Mouse (Mus musculus): ENCODE results near the gene Elmsan1. TPM values are rescaled to one million over a fixed set of nuclear protein-coding genes. Genes with fewer than 3 reads are reported as not detected.

Elmsan1 gene
- polyA plus RNA-seq, 1 experiment from 2014 or later = 7.7 TPM

DNA sequence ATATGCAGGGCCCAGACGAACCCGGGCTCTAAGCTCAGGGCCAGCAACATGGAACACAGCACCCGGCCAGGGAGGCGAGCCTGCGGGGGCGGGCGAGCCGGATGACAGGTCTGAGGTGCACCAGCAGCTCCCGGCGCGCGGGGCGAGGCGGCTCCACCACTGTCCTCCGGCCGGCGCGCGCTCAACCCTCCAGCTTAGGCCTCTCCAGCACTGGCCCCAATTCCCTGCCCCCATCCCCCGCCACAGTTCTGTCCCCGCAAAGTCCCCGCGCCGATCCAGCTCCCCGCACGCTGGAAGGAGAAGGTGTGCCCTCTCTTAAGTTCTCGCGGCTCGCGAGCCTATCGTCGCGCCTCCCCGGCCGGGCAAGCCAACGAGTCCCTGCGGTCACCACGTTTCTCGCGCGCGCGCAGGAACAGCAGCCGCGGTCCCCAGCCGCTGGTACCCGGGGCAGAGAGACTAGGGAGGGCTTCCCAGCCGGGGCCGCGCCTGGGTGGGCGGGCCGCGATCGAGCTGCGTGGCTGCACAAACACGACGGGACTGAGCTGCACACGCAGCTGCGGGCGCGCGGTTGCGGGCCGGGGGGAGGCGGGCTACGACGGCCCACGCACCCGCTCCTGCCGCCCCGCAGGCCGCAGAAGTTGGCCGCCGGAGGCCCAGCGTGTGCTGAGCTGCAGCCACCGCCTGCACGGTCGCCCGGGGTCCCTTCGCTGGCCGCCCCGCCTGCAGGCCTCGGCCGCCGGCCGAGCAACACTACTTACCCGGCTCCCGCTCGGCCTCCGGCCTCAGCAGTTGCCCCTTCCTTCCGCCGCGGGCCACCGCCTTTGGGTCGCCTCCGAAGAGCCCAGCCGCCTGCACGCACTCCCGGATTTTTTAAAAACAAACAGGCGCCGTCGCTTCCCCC is 25.7 kb downstream of the Elmsan1 start:
- Histone ChIP-seq H3K27ac (replicated peaks) (peak overlapping the region; percentile 97), H3K9ac (peak overlapping the region; percentile 99), H3K4me2 (peak overlapping the region; percentile 84), H3K27me3 (no peaks in the 10 kb centered on the region), H3K9me3 (replicated peaks) (no peaks in the 10 kb centered on the region), H3K36me3 (replicated peaks) (peaks cover 20% of the 10 kb centered on the region), H3K4me3 (replicated peaks) (peak overlapping the region; percentile 94), H3K4me1 (replicated peaks) (peaks cover 83% of the 10 kb centered on the region)
- under 1% methylated on average over 97 of the region's 102 CpGs for WGBS (ENCODE audit: insufficient replicate concordance)
- ATAC-seq (ENCODE audit: insufficient read depth) = peak; percentile 41

DNA sequence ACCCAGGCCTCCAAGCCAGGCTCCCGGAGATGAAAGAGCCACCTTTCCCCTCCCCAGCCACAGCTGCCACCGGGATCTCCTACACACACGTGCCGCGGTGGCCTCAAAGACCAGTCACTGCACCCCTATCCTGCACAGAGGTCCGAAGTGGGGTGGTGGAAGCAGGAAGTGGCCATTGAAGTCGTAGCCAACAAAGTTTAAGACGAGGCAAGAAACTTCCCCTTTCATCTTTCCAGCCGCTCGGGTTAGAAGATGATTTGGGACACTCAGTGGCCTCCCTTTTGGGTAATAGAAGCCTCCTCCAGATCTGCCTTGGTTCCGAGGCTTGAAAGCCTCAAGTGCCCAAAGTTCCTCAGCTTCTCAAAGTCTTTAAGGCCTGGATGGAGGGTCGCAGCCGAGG is 26.4 kb downstream of the Elmsan1 start:
- Histone ChIP-seq H3K4me3 (replicated peaks) (peak overlapping the region; percentile 94), H3K9me3 (replicated peaks) (no peaks in the 10 kb centered on the region), H3K27me3 (no peaks in the 10 kb centered on the region), H3K27ac (replicated peaks) (peak overlapping the region; percentile 97), H3K4me2 (peak overlapping the region; percentile 84), H3K36me3 (replicated peaks) (peaks cover 27% of the 10 kb centered on the region), H3K4me1 (replicated peaks) (peaks cover 83% of the 10 kb centered on the region), H3K9ac (peak overlapping the region; percentile 99)
- ATAC-seq (ENCODE audit: insufficient read depth) = peak; percentile 13; the same call in 1 of the 2 replicates
- 1% methylated on average over 13 of the region's 13 CpGs for WGBS (ENCODE audit: insufficient replicate concordance)

DNA sequence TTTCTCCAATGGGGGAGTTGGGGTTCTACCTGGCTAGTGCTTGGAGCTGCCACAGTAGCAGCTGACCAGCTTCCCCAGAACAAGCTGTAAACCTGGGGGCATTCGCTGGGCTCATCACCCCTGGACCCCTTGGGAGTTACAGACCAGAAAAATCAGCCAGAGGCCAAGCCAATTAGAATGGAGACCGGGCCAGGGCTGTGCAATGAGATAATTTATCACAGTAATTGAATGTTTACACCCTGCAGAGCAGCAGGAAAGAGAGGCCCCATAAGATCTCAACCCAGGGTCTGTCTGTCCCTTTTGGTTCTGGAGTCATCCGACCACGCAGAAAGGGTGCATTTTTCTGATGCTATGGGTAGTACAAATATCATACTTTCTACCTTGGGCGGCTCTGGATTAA is 26.9 kb downstream of the Elmsan1 start:
- H3K27ac ChIP-seq (replicated peaks) = peak overlapping the region; percentile 97
- WGBS (ENCODE audit: insufficient replicate concordance) = 10% methylated on average over 5 of the region's 5 CpGs
- H3K36me3 ChIP-seq (replicated peaks) = peaks cover 32% of the 10 kb centered on the region
- peak; percentile 39 for ATAC-seq (ENCODE audit: insufficient read depth)
- peak overlapping the region; percentile 84 for H3K4me2 ChIP-seq
- H3K4me3 ChIP-seq (replicated peaks) = peak overlapping the region; percentile 94
- H3K27me3 ChIP-seq = no peaks in the 10 kb centered on the region
- peak overlapping the region; percentile 99 for H3K9ac ChIP-seq
- H3K9me3 ChIP-seq (replicated peaks) = no peaks in the 10 kb centered on the region; the same call in 1 of the 2 replicates
- H3K4me1 ChIP-seq (replicated peaks) = peaks cover 84% of the 10 kb centered on the region

DNA sequence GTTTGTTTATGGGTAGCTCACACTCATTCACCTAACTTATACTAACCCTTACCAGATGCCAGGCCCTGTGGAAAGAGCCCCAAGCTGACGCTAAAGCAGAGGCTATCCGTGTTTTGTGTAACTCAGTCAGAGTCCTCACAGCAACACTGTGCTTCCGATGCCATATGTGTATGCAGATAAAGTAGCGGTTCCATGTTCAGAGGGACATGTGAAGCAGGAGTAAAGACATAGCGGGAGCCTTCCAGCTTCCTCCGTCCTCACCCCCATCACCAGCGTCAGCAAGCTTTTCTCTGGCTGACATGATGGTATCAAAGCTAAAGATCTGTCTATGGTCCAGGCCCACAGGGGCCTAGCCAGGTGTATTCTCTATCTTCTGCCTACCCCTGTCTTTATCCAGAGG is 27.5 kb downstream of the Elmsan1 start:
- Histone ChIP-seq H3K4me1 (replicated peaks) (peaks cover 84% of the 10 kb centered on the region), H3K4me3 (replicated peaks) (peak overlapping the region; percentile 94), H3K9me3 (replicated peaks) (no peaks in the 10 kb centered on the region; the same call in 1 of the 2 replicates), H3K4me2 (peak overlapping the region; percentile 84), H3K27ac (replicated peaks) (peak overlapping the region; percentile 97), H3K27me3 (no peaks in the 10 kb centered on the region), H3K9ac (peak overlapping the region; percentile 99), H3K36me3 (replicated peaks) (peaks cover 38% of the 10 kb centered on the region)
- no peak for ATAC-seq (ENCODE audit: insufficient read depth)
- 24% methylated on average over 7 of the region's 7 CpGs for WGBS (ENCODE audit: insufficient replicate concordance)

DNA sequence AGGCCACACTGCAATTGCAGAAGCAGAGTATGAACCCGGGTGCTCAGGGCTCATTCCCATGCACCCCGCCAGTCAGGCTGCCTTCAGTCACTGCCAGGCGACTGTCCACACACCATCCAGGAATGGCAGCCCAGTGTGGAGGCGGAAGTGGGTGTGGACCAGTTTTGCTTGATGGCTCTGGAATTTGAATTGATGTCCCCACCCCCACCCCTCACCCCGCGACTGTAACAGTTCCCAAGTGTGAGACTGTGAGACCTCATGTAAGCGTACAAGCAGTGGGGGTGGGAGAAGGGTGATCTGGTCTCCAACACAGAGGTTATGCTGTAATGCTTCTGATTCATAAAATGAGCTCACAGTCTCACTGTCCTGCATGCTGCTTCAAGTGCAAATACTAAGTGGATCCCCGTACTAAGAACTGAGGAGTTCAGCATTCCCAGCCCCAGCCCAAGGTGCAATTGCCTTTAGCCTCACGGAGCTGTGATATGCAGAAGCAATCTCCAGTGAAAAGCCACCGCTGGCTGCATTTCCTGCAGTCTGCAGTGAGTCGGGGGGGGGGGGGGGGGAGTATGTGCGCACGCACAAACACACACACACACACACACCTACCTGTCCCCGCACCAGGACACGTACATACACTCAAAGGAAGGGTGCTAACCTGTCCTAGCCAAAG is 28.4 kb downstream of the Elmsan1 start:
- Histone ChIP-seq H3K4me3 (replicated peaks) (peak overlapping the region; percentile 94), H3K4me2 (peak overlapping the region; percentile 84), H3K27ac (replicated peaks) (peak overlapping the region; percentile 97; the same call in 1 of the 2 replicates), H3K27me3 (no peaks in the 10 kb centered on the region), H3K4me1 (replicated peaks) (peaks cover 81% of the 10 kb centered on the region), H3K36me3 (replicated peaks) (peaks cover 47% of the 10 kb centered on the region), H3K9ac (peak overlapping the region; percentile 99; the same call in 1 of the 2 replicates), H3K9me3 (replicated peaks) (no peaks in the 10 kb centered on the region; the same call in 1 of the 2 replicates)
- ATAC-seq (ENCODE audit: insufficient read depth) = no peak
- 45% methylated on average over 15 of the region's 15 CpGs for WGBS (ENCODE audit: insufficient replicate concordance)

DNA sequence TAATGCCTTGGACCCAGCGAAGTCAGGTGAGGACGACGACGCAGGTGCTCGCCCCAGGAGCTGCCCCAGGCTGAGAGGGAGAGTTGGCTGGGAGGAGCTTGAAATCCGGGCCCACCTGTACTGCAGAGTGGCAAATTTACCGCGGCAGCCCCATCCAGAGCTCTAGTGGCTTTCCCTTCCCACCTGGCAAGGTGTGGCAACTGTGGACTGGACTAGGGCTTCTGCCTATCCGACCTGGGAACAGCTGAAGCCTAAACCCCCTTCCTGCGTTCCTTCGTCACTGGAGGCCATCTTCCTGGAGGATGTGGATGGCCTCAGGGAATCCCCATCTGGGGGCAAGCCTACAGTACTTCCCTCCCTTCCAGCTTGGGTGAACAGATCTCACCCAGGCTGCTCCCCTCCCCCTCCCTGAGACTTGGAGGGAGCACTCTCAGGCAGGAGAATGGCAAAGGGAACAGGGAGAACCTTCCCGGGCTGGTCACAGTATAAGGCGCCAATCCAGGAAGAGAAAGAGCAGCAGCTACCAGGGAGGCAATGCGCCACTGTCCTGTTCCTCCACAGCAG is 29.7 kb downstream of the Elmsan1 start:
- ATAC-seq (ENCODE audit: insufficient read depth) = no peak

DNA sequence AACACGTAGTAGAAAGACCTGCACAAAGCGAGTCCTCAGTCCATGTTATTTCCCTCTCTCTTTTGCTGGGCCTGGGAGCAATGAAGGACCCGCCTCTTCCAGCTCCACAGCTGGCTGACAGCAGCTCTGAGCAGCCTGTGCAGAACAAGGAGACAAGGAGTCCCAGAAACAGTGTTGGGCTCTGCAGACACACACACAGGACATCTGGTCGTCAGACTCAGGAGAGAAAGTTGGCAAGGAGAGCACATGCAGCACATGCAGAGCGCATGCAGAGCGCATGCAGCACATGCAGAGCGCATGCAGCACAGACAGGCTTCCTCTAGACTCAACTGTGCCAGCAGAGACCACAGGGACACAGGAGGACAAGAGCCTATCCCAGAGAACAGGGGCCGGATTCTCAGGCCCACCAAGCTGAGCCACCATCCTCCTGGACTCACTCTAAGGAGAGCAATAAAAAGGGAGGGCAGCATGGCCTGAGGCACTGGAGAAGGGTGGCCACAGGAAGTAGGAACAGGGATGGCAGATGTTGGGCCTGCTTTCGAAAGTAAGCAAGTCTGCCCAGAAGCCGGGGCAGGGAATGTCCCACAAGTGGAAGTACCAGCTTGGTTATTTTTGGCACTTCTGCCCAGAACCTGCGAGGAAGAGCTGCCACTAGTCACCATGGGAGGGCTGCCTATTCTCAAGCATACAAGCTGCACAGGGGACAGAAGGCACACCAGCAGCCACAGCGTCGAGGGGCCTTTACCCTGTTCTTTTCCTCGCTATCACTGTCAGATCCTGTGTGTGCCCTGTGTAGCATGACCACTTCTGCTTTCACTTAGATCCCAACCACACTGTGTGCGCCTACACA is 30.7 kb downstream of the Elmsan1 start:
- Histone ChIP-seq H3K27ac (replicated peaks) (peak overlapping the region; percentile 56), H3K4me1 (replicated peaks) (peaks cover 86% of the 10 kb centered on the region), H3K4me3 (replicated peaks) (no peak overlapping the region), H3K36me3 (replicated peaks) (peaks cover 67% of the 10 kb centered on the region), H3K27me3 (no peaks in the 10 kb centered on the region), H3K9me3 (replicated peaks) (no peaks in the 10 kb centered on the region; the same call in 1 of the 2 replicates), H3K4me2 (peak overlapping the region; percentile 84; the same call in 1 of the 2 replicates), H3K9ac (no peak overlapping the region)
- ATAC-seq (ENCODE audit: insufficient read depth) = no peak
- 64% methylated on average over 15 of the region's 15 CpGs for WGBS (ENCODE audit: insufficient replicate concordance)

More for the DNA sequence above, 29.7 kb downstream of the Elmsan1 start:
- H3K36me3 ChIP-seq (replicated peaks) = peaks cover 60% of the 10 kb centered on the region
- peaks cover 81% of the 10 kb centered on the region for H3K4me1 ChIP-seq (replicated peaks)
- no peak overlapping the region for H3K4me3 ChIP-seq (replicated peaks)
- H3K9me3 ChIP-seq (replicated peaks) = no peaks in the 10 kb centered on the region; the same call in 1 of the 2 replicates
- 65% methylated on average over 14 of the region's 14 CpGs for WGBS (ENCODE audit: insufficient replicate concordance)
- peak overlapping the region; percentile 20; the same call in 1 of the 2 replicates for H3K9ac ChIP-seq
- no peaks in the 10 kb centered on the region for H3K27me3 ChIP-seq
- H3K27ac ChIP-seq (replicated peaks) = peak overlapping the region; percentile 56
- H3K4me2 ChIP-seq = peak overlapping the region; percentile 84

DNA sequence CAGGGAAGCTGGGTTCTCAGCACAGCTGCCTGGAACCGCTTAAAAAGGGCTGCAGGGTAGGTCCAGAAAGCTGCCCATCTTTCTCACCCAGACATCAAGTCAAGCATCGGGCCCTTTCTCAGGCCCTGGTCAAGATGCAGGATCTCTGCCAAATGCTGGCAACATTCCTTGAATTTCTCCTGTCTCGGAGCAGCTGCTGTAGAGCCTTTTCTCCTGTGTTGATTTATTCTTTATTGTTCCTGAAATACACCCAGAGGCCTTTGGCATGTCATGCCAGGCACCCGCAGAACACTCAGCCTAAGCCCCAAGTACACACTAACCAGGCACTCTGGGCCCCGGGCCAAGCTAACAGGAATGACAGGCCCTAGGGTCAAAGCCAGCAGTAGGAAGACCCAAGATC is 31.7 kb downstream of the Elmsan1 start:
- H3K36me3 ChIP-seq (replicated peaks) = peaks cover 73% of the 10 kb centered on the region
- no peak overlapping the region for H3K4me2 ChIP-seq
- no peak for ATAC-seq (ENCODE audit: insufficient read depth)
- no peaks in the 10 kb centered on the region; the same call in 1 of the 2 replicates for H3K9me3 ChIP-seq (replicated peaks)
- no peak overlapping the region for H3K27ac ChIP-seq (replicated peaks)
- no peaks in the 10 kb centered on the region for H3K27me3 ChIP-seq
- 90% methylated on average over 5 of the region's 5 CpGs for WGBS (ENCODE audit: insufficient replicate concordance)
- H3K9ac ChIP-seq = no peak overlapping the region
- H3K4me3 ChIP-seq (replicated peaks) = no peak overlapping the region
- peaks cover 87% of the 10 kb centered on the region for H3K4me1 ChIP-seq (replicated peaks)

DNA sequence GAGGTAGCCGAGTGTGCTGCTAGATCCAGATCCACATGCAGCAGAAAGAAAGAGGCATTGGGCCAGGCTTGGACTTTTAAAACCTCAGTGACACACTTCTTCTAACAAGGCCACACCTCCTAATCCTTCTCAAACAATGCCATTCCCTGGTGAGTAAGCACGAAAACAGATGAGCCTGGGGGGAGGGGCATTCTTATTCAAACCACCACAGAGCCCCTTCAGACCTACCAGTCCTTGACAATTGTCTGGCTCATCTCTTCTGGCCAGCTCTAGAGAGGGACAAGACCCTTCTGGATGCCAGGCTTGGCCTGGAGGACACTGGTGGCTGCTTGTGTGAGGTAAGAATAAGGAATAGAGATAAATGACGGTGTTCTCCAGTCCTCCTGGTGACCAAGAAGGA is 32.1 kb downstream of the Elmsan1 start:
- 89% methylated on average over 3 of the region's 3 CpGs for WGBS (ENCODE audit: insufficient replicate concordance)
- ATAC-seq (ENCODE audit: insufficient read depth) = no peak
- Histone ChIP-seq H3K27me3 (no peaks in the 10 kb centered on the region), H3K27ac (replicated peaks) (no peak overlapping the region), H3K4me2 (no peak overlapping the region), H3K9ac (no peak overlapping the region), H3K36me3 (replicated peaks) (peaks cover 77% of the 10 kb centered on the region), H3K4me3 (replicated peaks) (no peak overlapping the region), H3K4me1 (replicated peaks) (peaks cover 87% of the 10 kb centered on the region), H3K9me3 (replicated peaks) (no peaks in the 10 kb centered on the region; the same call in 1 of the 2 replicates)

DNA sequence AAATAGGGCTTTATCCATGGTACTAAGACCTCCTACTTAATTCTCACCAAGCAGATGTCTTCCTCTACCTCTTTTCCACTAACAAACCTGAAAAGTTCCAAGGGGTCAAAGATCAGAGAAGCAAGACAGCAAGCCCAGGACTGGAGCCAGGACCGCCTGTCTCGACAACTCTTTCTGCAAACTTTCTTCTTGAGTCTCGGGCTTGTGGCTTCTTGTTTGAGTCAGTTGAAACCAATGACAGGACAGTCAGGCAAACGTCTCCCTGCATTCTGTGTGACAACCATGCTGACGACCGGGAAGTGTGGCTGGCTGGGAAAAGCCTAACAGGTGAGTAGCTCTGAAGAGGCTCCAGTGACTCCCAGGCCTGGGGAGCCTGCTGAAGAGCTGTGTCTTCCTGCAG is 33.1 kb downstream of the Elmsan1 start:
- Histone ChIP-seq H3K4me3 (replicated peaks) (no peak overlapping the region), H3K27ac (replicated peaks) (0 out of 2 replicates have a peak overlapping the region, but pooled peaks have one; percentile 1), H3K9ac (no peak overlapping the region), H3K4me1 (replicated peaks) (peaks cover 87% of the 10 kb centered on the region), H3K36me3 (replicated peaks) (peaks cover 80% of the 10 kb centered on the region), H3K9me3 (replicated peaks) (no peaks in the 10 kb centered on the region; the same call in 1 of the 2 replicates), H3K27me3 (no peaks in the 10 kb centered on the region), H3K4me2 (no peak overlapping the region)
- ATAC-seq (ENCODE audit: insufficient read depth) = no peak
- 76% methylated on average over 6 of the region's 6 CpGs for WGBS (ENCODE audit: insufficient replicate concordance)
